Mouse (Mus musculus) ES-Bruce4 (cell line): Measurements from ENCODE around the gene Deaf1. TPM values are rescaled to one million over a fixed set of nuclear protein-coding genes. Genes with fewer than 3 reads are reported as not detected.

ENCODE experiments used
- H3K27ac ChIP-seq: 2 replicates; pipeline ENCODE4 v1.5.1; 2012; ENCODE audit warnings: low read length, inconsistent platforms; ENCODE audit not compliant: insufficient read depth
- H3K27me3 ChIP-seq: 2 replicates; pipeline ENCODE4 v1.6.1; 2012; ENCODE audit warnings: mild to moderate bottlenecking, low read length, inconsistent platforms; ENCODE audit not compliant: control insufficient read depth, poor library complexity, insufficient read depth, severe bottlenecking
- H3K36me3 ChIP-seq: 2 replicates; pipeline ENCODE4 v1.6.1; 2012; ENCODE audit warnings: inconsistent platforms, mild to moderate bottlenecking, low read length, moderate library complexity; ENCODE audit not compliant: control insufficient read depth, poor library complexity, insufficient read depth, severe bottlenecking
- H3K4me1 ChIP-seq: one replicate; pipeline ENCODE4 v1.8.1; 2011; ENCODE audit warnings: low read length; ENCODE audit not compliant: control insufficient read depth, insufficient read depth
- H3K4me3 ChIP-seq: 2 replicates; pipeline ENCODE4 v1.5.1; 2011; ENCODE audit warnings: low read depth, mild to moderate bottlenecking, low read length
- H3K9ac ChIP-seq: 2 replicates; pipeline ENCODE4 v1.6.1; 2012; ENCODE audit warnings: low read depth, mild to moderate bottlenecking, inconsistent platforms; ENCODE audit not compliant: poor library complexity, severe bottlenecking
- H3K9me3 ChIP-seq: replicated peaks from 2 replicates; pipeline ENCODE4 v1.6.1; 2012; ENCODE audit warnings: mild to moderate bottlenecking, low read length, inconsistent platforms; ENCODE audit not compliant: control insufficient read depth, poor library complexity, insufficient read depth, severe bottlenecking
- CTCF ChIP-seq: IDR thresholded peaks from one replicate; pipeline ENCODE4 v1.8.1; 2011; ENCODE audit warnings: low read depth, low read length
- EP300 ChIP-seq: IDR thresholded peaks from 2 replicates; pipeline ENCODE4 v1.6.1; 2011; ENCODE audit warnings: low read depth, low read length; ENCODE audit not compliant: insufficient read depth
- POLR2A ChIP-seq: IDR thresholded peaks from one replicate; pipeline ENCODE4 v1.8.1; 2011; ENCODE audit warnings: low read length; ENCODE audit not compliant: insufficient read depth
- polyA plus RNA-seq: library from polyadenylated mRNA; stranded (reverse); fragments of >200 nt; gene quantifications from 2 replicates; pipeline ENCODE4 v1.2.4, GENCODE M21; 2011; ENCODE audit warnings: low read depth; ENCODE audit not compliant: missing spikeins, insufficient read depth, insufficient read length

Deaf1 gene
- polyA plus RNA-seq, 1 experiment = 79.4 TPM

GRCm38 (mm10) chr7:141282756-141283155 is 44.7 kb downstream of the Deaf1 start:
- Histone ChIP-seq H3K36me3 (no peaks in the 10 kb centered on the region), H3K4me3 (no peak overlapping the region), H3K27ac (no peak overlapping the region), H3K27me3 (no peaks in the 10 kb centered on the region), H3K4me1 (no peaks in the 10 kb centered on the region), H3K9me3 (no peaks in the 10 kb centered on the region), H3K9ac (no peak overlapping the region)
- TF ChIP-seq CTCF = no peak
- TF ChIP-seq EP300 = no peak
- no peak for TF ChIP-seq POLR2A

GRCm38 (mm10) chr7:141281442-141281841 is 46.0 kb downstream of the Deaf1 start:
- no peak overlapping the region for H3K9ac ChIP-seq
- H3K27ac ChIP-seq = no peak overlapping the region
- H3K27me3 ChIP-seq = no peaks in the 10 kb centered on the region
- no peaks in the 10 kb centered on the region for H3K36me3 ChIP-seq
- peaks cover 1% of the 10 kb centered on the region for H3K4me1 ChIP-seq
- no peak for TF ChIP-seq EP300
- TF ChIP-seq POLR2A = no peak
- TF ChIP-seq CTCF = no peak
- no peaks in the 10 kb centered on the region for H3K9me3 ChIP-seq
- H3K4me3 ChIP-seq = no peak overlapping the region

- TF ChIP-seq CTCF (peak; percentile 43), EP300 (no peak)
- Histone ChIP-seq H3K9ac (peak within 1 kb of the TSS; percentile 9), H3K36me3 (no peaks in the 10 kb centered on the region), H3K4me3 (peak within 1 kb of the TSS; percentile 69), H3K4me1 (peaks cover 1% of the 10 kb centered on the region), H3K9me3 (no peaks in the 10 kb centered on the region), H3K27ac (no peak within 1 kb of the TSS), H3K27me3 (no peaks in the 10 kb centered on the region)
Measured at GRCm38 (mm10) chr7:141278766-141279590, 48.5 kb downstream of the Deaf1 start, which contains the start of gene Sct. TSS of gene Sct (minus strand) at chr7:141279133.

GRCm38 (mm10) chr7:141277701-141278678 is 49.5 kb downstream of the Deaf1 start:
- Histone ChIP-seq H3K36me3 (no peaks in the 10 kb centered on the region), H3K27ac (no peak overlapping the region), H3K4me1 (peaks cover 1% of the 10 kb centered on the region), H3K27me3 (no peaks in the 10 kb centered on the region), H3K9me3 (no peaks in the 10 kb centered on the region), H3K9ac (no peak overlapping the region), H3K4me3 (no peak overlapping the region)
- no peak for TF ChIP-seq CTCF
- TF ChIP-seq EP300 = no peak
- TF ChIP-seq POLR2A = no peak

- no peak within 1 kb of the TSS for H3K4me3 ChIP-seq
- H3K27me3 ChIP-seq = no peaks in the 10 kb centered on the region
- peaks cover 1% of the 10 kb centered on the region for H3K4me1 ChIP-seq
- no peaks in the 10 kb centered on the region for H3K36me3 ChIP-seq
- TF ChIP-seq CTCF = no peak
- no peak for TF ChIP-seq EP300
- TF ChIP-seq POLR2A = no peak
- no peak within 1 kb of the TSS for H3K9ac ChIP-seq
- H3K27ac ChIP-seq = no peak within 1 kb of the TSS
- H3K9me3 ChIP-seq = no peaks in the 10 kb centered on the region
Measured at GRCm38 (mm10) chr7:141276546-141276945, 50.9 kb downstream of the Deaf1 start, which contains the start of gene Cdhr5. TSS of gene Cdhr5 (minus strand) at chr7:141276786.
